Mouse (Mus musculus): Measurements from ENCODE around the gene Lars2.

DNA sequence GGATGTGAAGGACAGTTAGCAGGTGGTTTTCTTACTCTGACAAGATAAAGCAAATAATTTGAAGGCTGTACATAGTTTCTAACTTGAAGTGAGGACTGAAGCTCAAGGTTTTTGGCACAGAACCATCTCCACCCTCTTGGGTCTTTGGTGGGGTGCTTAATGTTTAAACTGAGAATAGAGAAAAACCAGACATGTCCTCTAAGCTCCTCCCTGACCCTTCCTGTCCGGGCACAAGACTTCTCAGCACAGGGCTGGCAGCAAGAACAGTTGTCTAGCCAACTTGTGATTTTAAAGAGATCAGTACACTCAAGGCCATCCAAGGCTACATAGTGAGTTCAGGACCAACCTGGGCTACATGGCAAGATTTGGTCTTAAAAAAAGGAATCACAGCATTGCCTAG is 138.9 kb downstream of the Lars2 start:
- TF ChIP-seq POLR2AphosphoS2 (IDR thresholded peaks at IDR 0.05; ENCODE audit: insufficient read length, low read depth) (no peak), USF1 (IDR thresholded peaks at IDR 0.05; ENCODE audit: low read depth) (no peak), TCF3 (IDR thresholded peaks at IDR 0.05; ENCODE audit: insufficient read length, low read depth) (no peak), POLR2A (IDR thresholded peaks at IDR 0.05; ENCODE audit: insufficient read length, low read depth) (no peak), MAX (IDR thresholded peaks at IDR 0.05; ENCODE audit: low read depth) (no peak), E2F4 (IDR thresholded peaks at IDR 0.05; ENCODE audit: insufficient read depth) (no peak), TCF12 (IDR thresholded peaks at IDR 0.05; ENCODE audit: insufficient read depth, poor library complexity, severe bottlenecking) (no peak)
